Mouse (Mus musculus): ENCODE measurements at regions not wholly inside any gene's neighbourhood (a gene's known extent, or its start where the extent isn't known, plus 50 kb on each side); places are given as distances from the start of the nearest gene placed in this dataset.
A peak's percentile ranks its signal among the peaks of the same experiment; 100 is the strongest.

- no peaks in the 10 kb centered on the region for H3K36me3 ChIP-seq (ENCODE audit: control insufficient read depth, insufficient read depth)
- no peaks in the 10 kb centered on the region for H3K9me3 ChIP-seq (ENCODE audit: control insufficient read depth)
- H3K27me3 ChIP-seq (replicated peaks; ENCODE audit: control insufficient read depth, insufficient read depth, low read length), result peaks cover 13% of the 10 kb centered on the region
- H3K27ac ChIP-seq (ENCODE audit: low read depth, low read length), result no peak overlapping the region
- H3K4me1 ChIP-seq (replicated peaks; ENCODE audit: control insufficient read depth, insufficient read depth, low read length), result no peaks in the 10 kb centered on the region
- H3K9ac ChIP-seq (ENCODE audit: low read depth, low read length), result no peak overlapping the region
- no peak for TF ChIP-seq CTCF (IDR thresholded peaks at IDR 0.05; ENCODE audit: low read depth)
- WGBS, result 87% methylated on average over 17 of the region's 17 CpGs
- H3K4me2 ChIP-seq (replicated peaks; ENCODE audit: low read depth), result no peak overlapping the region
- H3K4me3 ChIP-seq (ENCODE audit: low read depth, low read length), result no peak overlapping the region
- no peak for ATAC-seq
These were observed 70.9 kb upstream of the Ppara start for GRCm38 (mm10) chr15:85663757-85664431.

GRCm38 (mm10) chr15:85664432-85664828 is 70.4 kb upstream of the Ppara start:
- 78% methylated on average over 10 of the region's 10 CpGs for WGBS
- Histone ChIP-seq H3K36me3 (ENCODE audit: control insufficient read depth, insufficient read depth) (no peaks in the 10 kb centered on the region), H3K4me3 (ENCODE audit: low read depth, low read length) (no peak overlapping the region), H3K9me3 (ENCODE audit: control insufficient read depth) (no peaks in the 10 kb centered on the region), H3K4me2 (replicated peaks; ENCODE audit: low read depth) (no peak overlapping the region), H3K4me1 (replicated peaks; ENCODE audit: control insufficient read depth, insufficient read depth, low read length) (no peaks in the 10 kb centered on the region), H3K27ac (ENCODE audit: low read depth, low read length) (no peak overlapping the region), H3K27me3 (replicated peaks; ENCODE audit: control insufficient read depth, insufficient read depth, low read length) (peaks cover 13% of the 10 kb centered on the region), H3K9ac (ENCODE audit: low read depth, low read length) (no peak overlapping the region)
- no peak for ATAC-seq
- no peak for TF ChIP-seq CTCF (IDR thresholded peaks at IDR 0.05; ENCODE audit: low read depth)

- ATAC-seq, result no peak
- WGBS, result 73% methylated on average over 12 of the region's 12 CpGs
- no peak overlapping the region for H3K4me2 ChIP-seq (replicated peaks; ENCODE audit: low read depth)
These were observed 69.5 kb upstream of the Ppara start for GRCm38 (mm10) chr15:85665181-85665821.

GRCm38 (mm10) chr15:85666496-85666895 is 68.3 kb upstream of the Ppara start:
- no peak for ATAC-seq
- no peak overlapping the region for H3K4me3 ChIP-seq (ENCODE audit: low read depth, low read length)
- H3K9ac ChIP-seq (ENCODE audit: low read depth, low read length), result no peak overlapping the region
- WGBS, result 71% methylated on average over 9 of the region's 9 CpGs
- H3K36me3 ChIP-seq (ENCODE audit: control insufficient read depth, insufficient read depth), result no peaks in the 10 kb centered on the region
- no peaks in the 10 kb centered on the region for H3K4me1 ChIP-seq (replicated peaks; ENCODE audit: control insufficient read depth, insufficient read depth, low read length)
- H3K27ac ChIP-seq (ENCODE audit: low read depth, low read length), result 0 out of 2 replicates have a peak overlapping the region, but pooled peaks have one; percentile 5
- peaks cover 22% of the 10 kb centered on the region for H3K27me3 ChIP-seq (replicated peaks; ENCODE audit: control insufficient read depth, insufficient read depth, low read length)
- H3K4me2 ChIP-seq (replicated peaks; ENCODE audit: low read depth), result no peak overlapping the region
- no peaks in the 10 kb centered on the region for H3K9me3 ChIP-seq (ENCODE audit: control insufficient read depth)
- TF ChIP-seq CTCF (IDR thresholded peaks at IDR 0.05; ENCODE audit: low read depth), result no peak

More at GRCm38 (mm10) chr15:85665181-85665821, 69.5 kb upstream of the Ppara start:
- TF ChIP-seq CTCF (IDR thresholded peaks at IDR 0.05; ENCODE audit: low read depth), result no peak
- Histone ChIP-seq H3K27ac (ENCODE audit: low read depth, low read length) (no peak overlapping the region), H3K36me3 (ENCODE audit: control insufficient read depth, insufficient read depth) (no peaks in the 10 kb centered on the region), H3K27me3 (replicated peaks; ENCODE audit: control insufficient read depth, insufficient read depth, low read length) (peaks cover 22% of the 10 kb centered on the region), H3K4me3 (ENCODE audit: low read depth, low read length) (no peak overlapping the region), H3K9ac (ENCODE audit: low read depth, low read length) (no peak overlapping the region), H3K9me3 (ENCODE audit: control insufficient read depth) (no peaks in the 10 kb centered on the region), H3K4me1 (replicated peaks; ENCODE audit: control insufficient read depth, insufficient read depth, low read length) (no peaks in the 10 kb centered on the region)

GRCm38 (mm10) chr15:85667381-85667791 is 67.4 kb upstream of the Ppara start:
- Histone ChIP-seq H3K4me2 (replicated peaks; ENCODE audit: low read depth) (peak overlapping the region; percentile 31), H3K36me3 (ENCODE audit: control insufficient read depth, insufficient read depth) (no peaks in the 10 kb centered on the region), H3K4me3 (ENCODE audit: low read depth, low read length) (0 out of 2 replicates have a peak overlapping the region, but pooled peaks have one; percentile 0), H3K9ac (ENCODE audit: low read depth, low read length) (0 out of 2 replicates have a peak overlapping the region, but pooled peaks have one; percentile 0), H3K4me1 (replicated peaks; ENCODE audit: control insufficient read depth, insufficient read depth, low read length) (no peaks in the 10 kb centered on the region), H3K27ac (ENCODE audit: low read depth, low read length) (peak overlapping the region; percentile 30; the same call in 1 of the 2 replicates), H3K9me3 (ENCODE audit: control insufficient read depth) (no peaks in the 10 kb centered on the region), H3K27me3 (replicated peaks; ENCODE audit: control insufficient read depth, insufficient read depth, low read length) (peaks cover 25% of the 10 kb centered on the region)
- WGBS, result 46% methylated on average over 12 of the region's 12 CpGs
- ATAC-seq, result no peak
- no peak for TF ChIP-seq CTCF (IDR thresholded peaks at IDR 0.05; ENCODE audit: low read depth)

- Histone ChIP-seq H3K9me3 (ENCODE audit: control insufficient read depth) (no peaks in the 10 kb centered on the region), H3K9ac (ENCODE audit: low read depth, low read length) (0 out of 2 replicates have a peak overlapping the region, but pooled peaks have one; percentile 0), H3K4me2 (replicated peaks; ENCODE audit: low read depth) (peak overlapping the region; percentile 31; the same call in 1 of the 2 replicates), H3K27ac (ENCODE audit: low read depth, low read length) (no peak overlapping the region), H3K27me3 (replicated peaks; ENCODE audit: control insufficient read depth, insufficient read depth, low read length) (peaks cover 25% of the 10 kb centered on the region), H3K4me1 (replicated peaks; ENCODE audit: control insufficient read depth, insufficient read depth, low read length) (no peaks in the 10 kb centered on the region), H3K4me3 (ENCODE audit: low read depth, low read length) (0 out of 2 replicates have a peak overlapping the region, but pooled peaks have one; percentile 0), H3K36me3 (ENCODE audit: control insufficient read depth, insufficient read depth) (no peaks in the 10 kb centered on the region)
- TF ChIP-seq CTCF (IDR thresholded peaks at IDR 0.05; ENCODE audit: low read depth), result no peak
- WGBS, result 80% methylated on average over 7 of the region's 7 CpGs
- no peak for ATAC-seq
These were observed 66.7 kb upstream of the Ppara start for GRCm38 (mm10) chr15:85667906-85668590.
